Mouse (Mus musculus): ENCODE data around the gene Fbxl8. TPM values are rescaled to one million over a fixed set of nuclear protein-coding genes. Genes with fewer than 3 reads are reported as not detected.

The Fbxl8 gene
- polyA plus RNA-seq, 1 experiment from 2014 or later: 0.58 TPM

- no peak for ATAC-seq
- peaks cover 29% of the 10 kb centered on the region for H3K4me1 ChIP-seq
- WGBS: 59% methylated on average over 7 of the region's 7 CpGs
- no peaks in the 10 kb centered on the region for H3K36me3 ChIP-seq (ENCODE audit: poor library complexity, severe bottlenecking)
- no peak overlapping the region for H3K4me2 ChIP-seq
- H3K9me3 ChIP-seq (replicated peaks): no peaks in the 10 kb centered on the region
- no peak overlapping the region for H3K27ac ChIP-seq
- peaks cover 93% of the 10 kb centered on the region for H3K27me3 ChIP-seq
- no peak overlapping the region for H3K9ac ChIP-seq
- no peak overlapping the region for H3K4me3 ChIP-seq
These were observed 3.9 kb upstream of the Fbxl8 start for GRCm38 (mm10) chr8:105260371-105261099.

- peaks cover 93% of the 10 kb centered on the region for H3K27me3 ChIP-seq
- H3K9ac ChIP-seq: no peak overlapping the region
- peaks cover 29% of the 10 kb centered on the region for H3K4me1 ChIP-seq
- 87% methylated on average over 12 of the region's 12 CpGs for WGBS
- H3K9me3 ChIP-seq (replicated peaks): no peaks in the 10 kb centered on the region; the same call in 1 of the 2 replicates
- H3K4me2 ChIP-seq: no peak overlapping the region
- no peak overlapping the region for H3K4me3 ChIP-seq
- ATAC-seq: no peak
- H3K27ac ChIP-seq: no peak overlapping the region
- no peaks in the 10 kb centered on the region for H3K36me3 ChIP-seq (ENCODE audit: poor library complexity, severe bottlenecking)
These were observed 3.0 kb upstream of the Fbxl8 start for GRCm38 (mm10) chr8:105261326-105261980.

DNA sequence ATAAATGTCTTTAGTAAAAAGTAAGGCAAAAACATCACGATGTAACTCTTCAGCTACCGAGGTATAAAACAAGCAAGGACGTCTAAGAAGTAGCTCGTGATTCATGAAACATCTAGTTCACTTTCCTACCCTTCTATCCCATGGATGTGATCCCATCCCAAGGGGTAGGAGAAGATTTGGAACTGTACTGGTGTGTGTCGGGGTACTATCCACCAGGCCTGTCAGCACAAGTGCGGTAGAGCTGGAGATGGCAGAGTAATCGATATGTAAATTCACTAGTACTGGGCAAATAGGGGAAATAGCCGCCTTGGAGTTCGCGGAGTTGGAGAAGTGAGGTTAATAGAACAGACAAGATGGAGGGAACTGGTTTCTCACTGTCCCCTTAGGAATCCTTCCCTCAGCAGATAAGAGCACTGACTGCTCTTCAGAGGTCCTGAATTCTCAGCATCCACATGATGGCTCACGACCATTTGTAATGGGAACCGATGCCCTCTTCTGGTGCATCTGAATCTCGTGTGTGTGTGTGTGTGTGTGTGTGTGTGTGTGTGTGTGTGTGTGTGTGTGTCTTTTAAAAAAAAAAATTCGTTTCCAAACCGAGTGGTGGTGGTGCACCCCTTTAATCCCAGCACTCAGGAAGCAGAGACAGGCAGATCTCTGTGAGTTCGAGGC lies 1.1 kb upstream of the Fbxl8 start:
- Histone ChIP-seq H3K4me3 (peak overlapping the region; percentile 60; the same call in 1 of the 2 replicates), H3K9me3 (replicated peaks) (no peaks in the 10 kb centered on the region; the same call in 1 of the 2 replicates)

DNA sequence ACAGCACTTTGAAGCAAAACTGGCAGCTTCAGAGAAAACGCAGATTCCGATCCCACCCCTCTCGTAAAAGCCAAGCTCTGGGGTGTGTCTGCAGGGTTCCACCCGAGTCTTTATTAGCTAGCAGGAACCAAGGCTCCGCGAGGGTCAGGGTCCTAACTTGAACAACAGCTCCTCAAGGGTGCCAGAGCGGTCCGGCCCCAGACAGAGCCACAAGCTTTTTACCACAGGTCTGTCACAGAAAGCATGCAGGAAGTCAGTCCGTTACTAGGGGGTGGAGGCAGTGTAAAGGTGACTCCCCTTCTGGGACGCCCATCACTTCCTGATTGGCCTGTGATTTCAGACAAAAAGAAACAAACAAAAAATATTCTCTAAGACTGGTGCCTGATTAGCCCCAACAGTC lies 680 bp downstream of the Fbxl8 start:
- Histone ChIP-seq H3K36me3 (ENCODE audit: poor library complexity, severe bottlenecking) (no peaks in the 10 kb centered on the region), H3K27ac (no peak overlapping the region), H3K27me3 (peaks cover 96% of the 10 kb centered on the region), H3K9me3 (replicated peaks) (no peaks in the 10 kb centered on the region; the same call in 1 of the 2 replicates), H3K4me3 (peak overlapping the region; percentile 60; the same call in 1 of the 2 replicates), H3K9ac (no peak overlapping the region), H3K4me1 (peaks cover 36% of the 10 kb centered on the region), H3K4me2 (peak overlapping the region; percentile 77)
- ATAC-seq: no peak
- 15% methylated on average over 10 of the region's 10 CpGs for WGBS

More for the DNA sequence above, 1.1 kb upstream of the Fbxl8 start:
- Histone ChIP-seq H3K36me3 (ENCODE audit: poor library complexity, severe bottlenecking) (no peaks in the 10 kb centered on the region), H3K4me2 (peak overlapping the region; percentile 77), H3K27ac (no peak overlapping the region), H3K27me3 (peaks cover 96% of the 10 kb centered on the region), H3K9ac (no peak overlapping the region), H3K4me1 (peaks cover 34% of the 10 kb centered on the region)
- no peak for ATAC-seq
- WGBS: 38% methylated on average over 16 of the region's 16 CpGs

DNA sequence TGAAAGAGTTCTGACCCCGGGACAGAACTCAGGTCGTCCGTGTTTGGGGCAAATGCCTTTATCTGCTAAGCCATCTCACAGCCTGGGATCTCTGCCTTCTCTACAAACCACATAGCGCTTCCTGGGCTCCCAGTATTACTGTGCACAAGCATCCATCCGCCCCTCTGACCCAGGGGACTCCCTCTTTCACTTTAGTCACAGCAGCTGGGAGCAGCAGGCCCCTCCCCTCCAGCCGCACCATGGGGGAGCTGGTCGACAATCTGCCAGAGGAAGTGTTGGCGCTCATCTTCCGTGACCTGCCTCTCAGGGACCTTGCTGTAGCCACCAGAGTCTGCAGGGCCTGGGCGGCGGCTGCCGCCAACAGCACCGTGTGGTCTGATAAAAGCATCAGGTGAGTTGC lies 2.3 kb downstream of the Fbxl8 start:
- Histone ChIP-seq H3K27me3 (peaks cover 96% of the 10 kb centered on the region), H3K4me1 (peaks cover 44% of the 10 kb centered on the region), H3K9ac (no peak overlapping the region), H3K4me2 (no peak overlapping the region), H3K4me3 (no peak overlapping the region), H3K27ac (no peak overlapping the region), H3K9me3 (replicated peaks) (no peaks in the 10 kb centered on the region; the same call in 1 of the 2 replicates), H3K36me3 (ENCODE audit: poor library complexity, severe bottlenecking) (no peaks in the 10 kb centered on the region)
- WGBS: 10% methylated on average over 13 of the region's 13 CpGs
- ATAC-seq: no peak

DNA sequence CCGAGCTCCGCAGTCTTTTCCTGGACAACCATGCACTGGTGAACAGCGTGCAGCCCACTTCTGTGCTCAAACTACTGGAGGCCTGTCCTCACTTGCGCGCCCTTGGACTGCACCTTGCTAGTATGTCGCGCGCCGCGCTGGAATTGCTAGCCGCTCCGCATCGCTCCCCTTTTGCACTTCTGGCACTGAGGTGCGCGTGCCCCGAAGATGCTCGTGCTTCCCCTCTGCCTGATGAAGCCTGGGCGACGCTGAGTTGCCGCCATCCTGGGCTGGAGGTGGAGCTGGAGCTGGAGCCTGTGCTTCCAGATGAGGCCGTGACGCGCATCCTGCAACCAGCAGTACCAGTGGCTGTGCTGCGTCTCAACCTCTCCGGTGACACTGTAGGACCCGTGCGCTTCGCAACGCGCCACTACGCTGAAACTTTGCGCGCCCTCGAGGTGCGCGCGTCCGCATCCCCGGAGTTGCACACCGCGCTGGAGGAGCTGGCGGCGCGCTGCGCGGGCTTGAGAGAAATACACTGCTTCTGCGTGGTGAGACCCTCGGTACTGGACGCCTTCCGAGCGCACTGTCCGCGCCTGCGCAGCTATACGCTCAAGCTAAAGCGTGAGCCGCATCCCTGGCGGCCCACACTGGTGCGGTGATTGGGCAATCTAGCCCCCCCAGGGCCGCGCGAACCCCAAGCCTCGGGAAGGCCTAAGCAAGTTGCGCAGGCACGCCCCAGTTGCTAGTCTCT lies 4.1 kb downstream of the Fbxl8 start:
- ATAC-seq: peak; percentile 86
- Histone ChIP-seq H3K9me3 (replicated peaks) (no peaks in the 10 kb centered on the region; the same call in 1 of the 2 replicates), H3K27ac (no peak overlapping the region), H3K36me3 (ENCODE audit: poor library complexity, severe bottlenecking) (no peaks in the 10 kb centered on the region), H3K4me1 (peaks cover 44% of the 10 kb centered on the region), H3K27me3 (peaks cover 99% of the 10 kb centered on the region), H3K4me3 (peak overlapping the region; percentile 47), H3K4me2 (peak overlapping the region; percentile 79), H3K9ac (peak overlapping the region; percentile 58)
- 0% methylated on average over 65 of the region's 65 CpGs for WGBS

DNA sequence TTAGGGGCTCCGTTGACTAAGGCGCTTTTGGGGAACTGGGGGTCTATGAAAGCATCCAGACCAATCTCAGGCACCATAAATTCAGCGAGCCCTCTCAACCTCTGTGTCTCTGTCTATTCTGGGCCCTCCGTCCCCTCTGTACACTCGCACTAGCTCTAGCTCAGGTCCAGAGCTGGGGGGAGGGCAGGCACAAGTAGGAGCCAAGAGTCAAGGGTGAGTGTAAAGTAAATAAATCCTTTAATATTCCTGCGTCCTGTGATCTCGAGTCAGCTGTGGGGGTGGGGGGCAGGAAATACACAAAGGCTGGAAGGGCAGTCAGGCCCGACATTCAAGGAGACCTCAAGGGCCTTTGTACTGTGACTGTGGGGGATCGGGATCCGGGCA lies 4.6 kb downstream of the Fbxl8 start:
- no peaks in the 10 kb centered on the region; the same call in 1 of the 2 replicates for H3K9me3 ChIP-seq (replicated peaks)
- peaks cover 99% of the 10 kb centered on the region for H3K27me3 ChIP-seq
- no peaks in the 10 kb centered on the region for H3K36me3 ChIP-seq (ENCODE audit: poor library complexity, severe bottlenecking)
- H3K4me2 ChIP-seq: peak overlapping the region; percentile 79
- WGBS: 1% methylated on average over 10 of the region's 10 CpGs
- peaks cover 41% of the 10 kb centered on the region for H3K4me1 ChIP-seq
- no peak overlapping the region for H3K27ac ChIP-seq
- H3K4me3 ChIP-seq: peak overlapping the region; percentile 47
- ATAC-seq: no peak; the same call in 1 of the 2 replicates
- peak overlapping the region; percentile 58 for H3K9ac ChIP-seq

DNA sequence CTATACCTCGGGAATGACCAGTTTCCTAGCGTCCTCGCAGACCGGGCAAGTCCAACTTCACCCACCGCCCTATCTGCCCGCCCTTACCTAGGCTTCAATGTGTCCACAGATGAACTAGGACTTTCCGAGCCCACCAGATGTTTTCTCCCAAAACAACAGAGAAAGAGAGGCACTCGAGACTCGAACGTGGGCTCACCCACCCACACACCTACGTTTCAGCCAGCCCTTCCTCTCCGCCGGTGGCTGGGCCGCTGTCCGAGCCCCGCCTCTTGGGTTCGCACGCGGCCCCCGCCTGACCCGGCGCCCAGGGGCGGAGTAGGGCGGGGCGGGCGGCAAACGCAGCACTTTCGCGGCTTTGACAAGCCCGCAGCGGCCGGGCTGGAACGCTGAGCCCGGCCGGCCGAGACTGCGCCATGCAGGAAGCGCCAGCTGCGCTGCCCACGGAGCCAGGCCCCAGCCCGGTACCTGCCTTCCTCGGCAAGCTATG lies 5.1 kb downstream of the Fbxl8 start, which contains the start of gene Hsf4:
Gene Hsf4, plus strand, starts transcription at position 341 of the 487 bp plus-strand sequence.
- H3K9ac ChIP-seq: peak within 1 kb of the TSS; percentile 58
- peak within 1 kb of the TSS; percentile 47 for H3K4me3 ChIP-seq
- H3K4me2 ChIP-seq: peak within 1 kb of the TSS; percentile 79
- no peaks in the 10 kb centered on the region for H3K36me3 ChIP-seq (ENCODE audit: poor library complexity, severe bottlenecking)
- H3K27ac ChIP-seq: no peak within 1 kb of the TSS
- 1% methylated on average over 32 of the region's 42 CpGs for WGBS
- H3K4me1 ChIP-seq: peaks cover 38% of the 10 kb centered on the region
- peaks cover 99% of the 10 kb centered on the region for H3K27me3 ChIP-seq
- ATAC-seq: no peak
- H3K9me3 ChIP-seq (replicated peaks): no peaks in the 10 kb centered on the region; the same call in 1 of the 2 replicates

DNA sequence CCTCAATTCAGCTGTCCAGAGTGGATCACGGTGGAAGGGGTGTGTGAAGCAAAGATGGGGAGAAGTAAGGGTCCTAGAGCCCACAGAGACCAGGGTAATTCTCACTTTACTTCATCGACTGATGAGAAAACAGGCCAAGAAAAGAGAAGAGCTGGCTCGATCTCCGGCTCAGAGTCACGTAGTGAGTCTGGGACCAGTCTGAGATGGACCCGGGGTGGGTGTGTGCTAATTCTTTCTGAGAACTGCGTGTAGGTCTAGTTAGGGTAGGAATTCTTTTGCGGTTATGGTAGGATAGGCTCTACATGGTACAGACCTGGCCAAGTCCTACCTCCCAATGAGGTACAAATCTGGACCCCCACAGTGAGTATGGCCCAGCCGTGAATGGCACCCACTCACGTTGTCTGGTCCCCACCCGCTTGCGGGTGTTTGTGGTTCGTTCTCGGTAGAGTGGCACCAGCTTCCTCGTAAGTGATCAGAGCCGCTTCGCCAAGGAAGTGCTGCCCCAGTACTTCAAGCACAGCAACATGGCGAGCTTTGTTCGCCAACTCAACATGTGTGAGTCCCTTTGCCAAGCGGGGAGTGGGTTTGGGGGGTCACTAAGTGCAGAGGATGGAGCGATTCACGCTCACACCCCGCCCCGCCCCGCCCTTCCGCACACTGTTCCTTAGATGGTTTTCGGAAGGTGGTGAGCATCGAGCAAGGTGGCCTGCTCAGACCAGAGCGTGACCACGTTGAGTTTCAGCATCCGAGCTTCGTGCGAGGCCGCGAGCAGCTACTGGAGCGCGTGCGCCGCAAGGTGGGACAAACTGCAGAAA lies 5.9 kb downstream of the Fbxl8 start:
- Histone ChIP-seq H3K4me2 (peak overlapping the region; percentile 79), H3K4me1 (peaks cover 30% of the 10 kb centered on the region), H3K27ac (no peak overlapping the region), H3K4me3 (peak overlapping the region; percentile 47), H3K9me3 (replicated peaks) (no peaks in the 10 kb centered on the region; the same call in 1 of the 2 replicates), H3K36me3 (ENCODE audit: poor library complexity, severe bottlenecking) (no peaks in the 10 kb centered on the region), H3K9ac (0 out of 2 replicates have a peak overlapping the region, but pooled peaks have one; percentile 58), H3K27me3 (peaks cover 99% of the 10 kb centered on the region)
- 1% methylated on average over 39 of the region's 39 CpGs for WGBS
- ATAC-seq: no peak

DNA sequence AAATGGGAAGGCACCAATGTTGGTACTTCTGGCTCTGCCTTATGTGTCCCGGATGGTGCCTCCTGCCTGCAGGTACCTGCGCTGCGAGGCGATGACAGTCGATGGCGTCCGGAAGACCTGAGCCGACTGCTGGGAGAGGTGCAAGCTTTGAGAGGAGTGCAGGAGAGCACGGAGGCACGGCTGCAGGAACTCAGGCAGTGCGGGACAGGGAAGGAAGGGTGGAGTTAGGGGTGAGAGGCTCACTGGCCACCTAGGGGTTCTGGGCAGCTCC lies 6.4 kb downstream of the Fbxl8 start:
- 2% methylated on average over 11 of the region's 11 CpGs for WGBS
- Histone ChIP-seq H3K27ac (no peak overlapping the region), H3K27me3 (peaks cover 99% of the 10 kb centered on the region), H3K4me3 (0 out of 2 replicates have a peak overlapping the region, but pooled peaks have one; percentile 47), H3K9ac (no peak overlapping the region), H3K36me3 (ENCODE audit: poor library complexity, severe bottlenecking) (no peaks in the 10 kb centered on the region), H3K4me1 (peaks cover 34% of the 10 kb centered on the region), H3K9me3 (replicated peaks) (no peaks in the 10 kb centered on the region; the same call in 1 of the 2 replicates), H3K4me2 (peak overlapping the region; percentile 20; the same call in 1 of the 2 replicates)
- no peak for ATAC-seq

DNA sequence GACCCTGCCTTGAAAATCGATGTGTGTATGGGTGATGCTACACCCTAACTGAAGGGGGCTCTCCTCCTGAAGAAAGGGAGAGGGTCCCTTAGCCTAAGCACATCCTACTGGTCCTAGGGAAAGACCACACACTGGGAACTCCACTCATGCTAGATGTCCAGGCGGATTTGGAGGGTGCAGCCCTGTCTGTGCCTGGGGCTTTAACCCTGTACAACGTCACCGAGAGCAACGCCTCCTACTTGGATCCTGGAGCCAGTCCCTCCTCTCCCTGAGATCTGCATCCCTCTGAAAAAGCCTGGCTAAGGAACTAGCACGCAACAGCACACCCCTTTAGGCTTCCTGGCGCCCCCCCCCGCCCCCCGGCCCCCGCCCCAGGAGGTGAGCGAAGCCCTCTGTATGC lies 10.9 kb downstream of the Fbxl8 start:
- no peaks in the 10 kb centered on the region for H3K9me3 ChIP-seq (replicated peaks)
- 5% methylated on average over 10 of the region's 11 CpGs for WGBS
- H3K4me3 ChIP-seq: no peak overlapping the region
- no peak overlapping the region for H3K9ac ChIP-seq
- H3K36me3 ChIP-seq (ENCODE audit: poor library complexity, severe bottlenecking): peaks cover 7% of the 10 kb centered on the region; the same call in 1 of the 2 replicates
- no peak for ATAC-seq
- H3K4me1 ChIP-seq: peaks cover 33% of the 10 kb centered on the region
- H3K27ac ChIP-seq: no peak overlapping the region
- peaks cover 99% of the 10 kb centered on the region for H3K27me3 ChIP-seq
- H3K4me2 ChIP-seq: peak overlapping the region; percentile 77

All from forebrain, embryonic 13.5 days (tissue).